Mouse (Mus musculus): ENCODE data around the gene Fryl.

Fryl gene

DNA sequence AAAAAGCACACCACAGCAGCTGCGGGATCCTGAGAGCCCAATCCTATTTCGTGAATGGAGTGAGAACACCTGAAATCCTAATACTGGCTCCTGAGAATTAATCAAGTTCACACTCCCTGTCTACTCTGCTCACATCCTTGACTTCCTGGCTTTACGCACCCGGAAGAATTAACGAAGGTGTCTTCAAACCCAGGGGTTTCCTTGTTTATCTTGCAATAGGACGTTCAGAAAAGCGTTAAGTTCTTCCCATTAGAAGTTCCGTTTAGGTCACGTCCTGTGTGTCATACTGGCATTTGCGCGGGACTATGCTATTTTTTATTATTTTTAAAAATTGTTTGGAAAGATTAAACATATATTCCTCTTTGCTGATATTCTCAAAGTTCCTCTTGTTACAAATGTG, 677 bp upstream of the Fryl start:
- DNase-seq (ENCODE audit: low read depth, low spot score): no peak

- DNase-seq (ENCODE audit: low read depth, low spot score): peak; percentile 83
Observed at GRCm38 (mm10) chr5:73255321-73256251, 833 bp downstream of the Fryl start.

- DNase-seq (ENCODE audit: low read depth, low spot score): no peak
Observed at GRCm38 (mm10) chr5:73254660-73255059, 1.8 kb downstream of the Fryl start.

DNA sequence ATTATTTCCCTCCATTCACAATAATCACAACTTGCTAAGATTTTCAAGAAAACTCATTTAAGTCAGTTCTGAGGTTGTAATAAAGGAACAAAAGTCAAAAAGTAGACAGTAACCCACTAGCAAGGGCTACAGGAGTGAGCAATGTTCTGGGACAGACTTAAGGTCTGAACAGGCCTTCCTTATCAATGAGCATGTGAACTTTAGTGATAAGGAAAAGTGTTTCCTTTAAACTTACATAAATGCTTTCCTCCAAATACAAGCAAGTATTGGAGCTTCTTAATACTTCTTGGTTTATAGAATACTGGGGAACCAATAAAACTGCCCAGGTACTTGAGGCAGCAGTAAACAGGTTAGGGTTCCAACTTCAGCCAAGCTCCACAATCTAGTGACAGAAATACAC, 3.7 kb downstream of the Fryl start:
- no peak for DNase-seq (ENCODE audit: low read depth, low spot score)

GRCm38 (mm10) chr5:73249341-73249740, 7.1 kb downstream of the Fryl start:
- DNase-seq (ENCODE audit: low read depth, low spot score): no peak

- peak; percentile 64 for DNase-seq (ENCODE audit: low read depth, low spot score)
Observed at GRCm38 (mm10) chr5:73248211-73248610, 8.2 kb downstream of the Fryl start.

GRCm38 (mm10) chr5:73246414-73246813, 10.0 kb downstream of the Fryl start:
- DNase-seq (ENCODE audit: low read depth, low spot score): no peak

GRCm38 (mm10) chr5:73244403-73244802, 12.0 kb downstream of the Fryl start:
- no peak for DNase-seq (ENCODE audit: low read depth, low spot score)

- peak; percentile 63 for DNase-seq (ENCODE audit: low read depth, low spot score)
Observed at GRCm38 (mm10) chr5:73241966-73242365, 14.5 kb downstream of the Fryl start.

- DNase-seq (ENCODE audit: low read depth, low spot score): no peak
Observed at GRCm38 (mm10) chr5:73241332-73241731, 15.1 kb downstream of the Fryl start.

DNA sequence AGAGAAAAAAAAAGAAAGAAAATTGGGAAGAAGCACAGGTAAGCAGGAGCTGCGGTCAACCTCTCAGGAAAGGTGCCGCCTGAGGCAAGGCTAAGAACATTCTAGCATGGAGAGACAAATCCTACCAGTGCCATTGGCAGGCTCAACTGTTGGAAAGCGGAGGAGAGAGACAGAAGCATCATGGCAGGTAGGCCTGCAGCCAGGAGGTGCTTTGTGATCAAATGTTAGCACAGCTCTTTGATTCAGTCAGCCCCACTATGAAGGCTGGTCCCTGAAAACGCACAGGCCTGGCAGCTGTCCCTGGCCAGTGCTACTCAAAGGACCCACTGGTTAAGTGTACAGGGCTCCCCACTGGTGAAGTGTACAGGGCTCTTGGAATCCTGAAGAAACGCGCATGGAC, 16.0 kb downstream of the Fryl start:
- DNase-seq (ENCODE audit: low read depth, low spot score): no peak

DNA sequence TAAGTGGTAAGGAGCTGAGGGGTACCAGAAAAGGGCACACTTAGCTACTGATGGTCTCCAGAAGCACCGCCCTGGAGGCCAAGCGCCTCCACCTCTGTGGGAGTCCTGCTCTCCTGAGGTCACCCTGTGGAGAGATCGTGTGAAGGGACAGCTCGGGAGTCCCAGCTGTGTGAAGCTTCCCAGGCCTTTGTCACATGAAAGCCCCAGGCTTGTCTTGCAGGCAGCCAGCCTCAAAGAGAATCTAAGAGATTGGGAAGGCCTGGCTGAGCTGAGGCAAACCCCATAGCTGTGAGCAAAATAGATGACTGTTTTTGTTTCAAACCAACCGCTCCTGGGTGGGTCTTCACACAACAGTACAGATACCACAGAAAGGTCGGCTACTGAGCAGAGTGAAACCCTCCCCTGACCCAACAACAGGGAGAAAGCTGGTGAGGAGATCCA, 19.5 kb downstream of the Fryl start:
- peak; percentile 32 for DNase-seq (ENCODE audit: low read depth, low spot score)

- no peak for DNase-seq (ENCODE audit: low read depth, low spot score)
Observed at GRCm38 (mm10) chr5:73235201-73235600, 21.2 kb downstream of the Fryl start.

- DNase-seq (ENCODE audit: low read depth, low spot score): peak; percentile 36
Observed at GRCm38 (mm10) chr5:73233018-73233881, 23.2 kb downstream of the Fryl start.

DNA sequence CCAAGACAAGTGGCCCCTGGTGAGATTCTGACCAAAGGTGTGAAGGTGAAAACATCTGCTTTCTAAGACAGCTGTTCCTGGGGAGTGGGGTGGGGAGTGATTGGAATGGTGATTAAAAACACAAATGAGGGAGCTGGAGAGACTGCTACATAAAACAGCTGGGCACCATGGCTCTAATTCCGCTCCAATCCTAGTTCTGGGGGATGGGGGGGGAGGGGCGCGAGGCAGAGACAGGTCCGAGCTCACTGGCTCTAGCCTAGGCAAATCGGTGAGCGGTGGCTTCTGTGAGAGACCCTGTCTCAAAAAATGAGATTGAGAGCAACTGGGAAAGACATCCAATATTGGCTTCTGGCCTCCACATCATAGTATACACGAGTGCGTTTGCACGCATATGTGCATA, 24.2 kb downstream of the Fryl start:
- DNase-seq (ENCODE audit: low read depth, low spot score): no peak

- DNase-seq (ENCODE audit: low read depth, low spot score): no peak
Observed at GRCm38 (mm10) chr5:73231835-73232234, 24.6 kb downstream of the Fryl start.

DNA sequence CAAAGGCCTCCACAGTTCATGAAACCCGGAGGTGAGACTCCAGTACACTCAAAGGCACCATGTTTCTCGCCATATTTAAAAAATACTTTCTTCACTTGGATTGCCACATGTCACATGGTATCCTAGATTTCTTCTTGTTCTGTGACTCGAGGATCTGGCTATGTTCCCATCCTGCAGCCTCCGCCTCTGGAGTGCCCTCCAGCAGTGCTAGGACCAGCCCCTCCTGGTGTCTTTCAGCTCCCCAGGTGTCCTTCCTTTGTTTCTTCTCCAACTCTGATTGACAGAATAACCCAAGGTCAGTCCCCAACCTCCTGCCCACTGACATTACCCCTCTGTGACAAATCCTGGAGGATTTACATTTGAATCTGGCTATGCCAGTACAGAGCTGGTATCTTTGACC, 26.2 kb downstream of the Fryl start:
- DNase-seq (ENCODE audit: low read depth, low spot score): no peak

DNA sequence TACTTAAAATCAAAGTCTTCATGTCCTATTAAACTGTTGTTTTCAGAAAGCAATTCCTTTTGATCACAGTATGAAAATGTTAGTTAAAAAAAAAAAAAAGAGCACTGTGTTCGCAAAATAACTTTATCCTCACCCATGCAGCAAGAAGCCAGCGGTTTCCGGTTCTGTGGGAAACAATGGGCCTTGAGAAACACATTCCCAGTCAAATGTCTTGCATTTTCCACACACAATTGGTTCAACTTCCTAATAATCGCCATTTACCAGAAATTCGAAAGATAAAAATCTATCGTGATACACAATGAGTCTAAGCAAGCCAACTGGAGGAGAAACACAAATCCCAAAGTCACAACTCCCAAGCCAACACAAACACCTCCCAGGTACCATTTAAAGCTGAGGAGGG, 27.0 kb downstream of the Fryl start:
- no peak for DNase-seq (ENCODE audit: low read depth, low spot score)

DNA sequence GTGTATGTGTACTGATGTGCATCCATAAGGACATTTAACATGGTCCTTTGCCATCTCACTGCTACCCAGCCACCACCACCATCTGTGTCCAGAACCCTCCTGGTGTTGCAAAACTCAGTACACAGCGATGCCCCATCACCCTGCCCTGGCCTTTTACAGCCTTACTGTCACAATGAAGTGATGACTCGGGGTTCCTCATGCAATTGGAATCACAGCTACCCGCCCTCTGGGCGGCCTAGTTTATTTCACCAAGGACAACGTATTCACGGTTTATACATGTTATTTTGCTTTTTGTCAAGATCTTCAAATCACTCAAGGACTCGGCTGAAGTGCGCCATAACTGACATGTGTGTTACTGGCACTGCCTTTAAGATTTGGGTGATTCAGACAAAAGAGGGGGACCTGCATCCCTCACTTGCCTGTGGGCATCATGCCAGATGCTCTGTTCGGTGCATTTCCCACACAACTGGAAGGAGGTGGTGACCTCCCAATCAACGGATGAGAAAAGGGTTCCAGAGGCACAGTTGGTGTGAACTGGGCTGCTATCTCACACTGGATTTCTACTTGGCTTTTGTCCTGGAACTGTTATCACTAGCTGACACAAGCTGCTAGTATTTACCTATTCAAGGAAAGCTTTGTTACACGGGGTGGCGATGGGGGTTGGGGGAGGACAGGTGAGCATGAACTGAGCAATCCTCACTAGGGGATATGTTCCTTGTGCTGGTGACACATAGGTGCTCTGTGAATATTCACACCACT, 27.9 kb downstream of the Fryl start:
- DNase-seq (ENCODE audit: low read depth, low spot score): no peak

GRCm38 (mm10) chr5:73227518-73228101, 28.8 kb downstream of the Fryl start:
- DNase-seq (ENCODE audit: low read depth, low spot score): peak; percentile 39

- peak; percentile 63 for DNase-seq (ENCODE audit: low read depth, low spot score)
Observed at GRCm38 (mm10) chr5:73223065-73223464, 33.4 kb downstream of the Fryl start.
